Comparison of ENCODE assay signal across 34 mouse cellular contexts in genomic region chr8:83327889-83328288, GRCm38 (mm10). TPM values are rescaled to one million over a fixed set of nuclear protein-coding genes. Genes with fewer than 3 reads are reported as not detected.
DNase-seq lines count a peak whose midpoint lies in the region; ATAC-seq and TF ChIP-seq lines count a peak whose summit lies in the region.
"Had no signal": no experiment of that assay in that cellular context is flagged by ENCODE, and none has a peak within 500 bp of the region (broad histone marks: within the 10 kb centered on the region; RNA-seq: fewer than 3 reads in every experiment).

No protein-coding gene starts in this region.

- H3K9me3 ChIP-seq in G1E (replicated peaks): no peaks in the 10 kb centered on the region
- H3K9me3 ChIP-seq in midbrain, embryonic 11.5 days (ENCODE audit: control insufficient read depth, low read length): no peaks in the 10 kb centered on the region
- H3K9me3 ChIP-seq: embryonic facial prominence, embryonic 13.5 days; embryonic facial prominence, embryonic 15.5 days; forebrain, embryonic 10.5 days; forebrain, embryonic 12.5 days had no signal

- no peak for TF ChIP-seq CTCF in G1E (IDR thresholded peaks at IDR 0.05; ENCODE audit: low read depth, low read length)

- no peak overlapping the region for H3K4me3 ChIP-seq in G1E (ENCODE audit: low read depth, low read length)
- no peak overlapping the region for H3K4me3 ChIP-seq in midbrain, embryonic 11.5 days (ENCODE audit: low read depth, low read length)
- H3K4me3 ChIP-seq: embryonic facial prominence, embryonic 13.5 days; embryonic facial prominence, embryonic 15.5 days; erythroblast, embryonic 14.5 days; forebrain, embryonic 10.5 days; forebrain, embryonic 12.5 days had no signal

- no peak overlapping the region for H3K27ac ChIP-seq in midbrain, embryonic 11.5 days (ENCODE audit: low read depth, low read length)
- H3K27ac ChIP-seq: embryonic facial prominence, embryonic 13.5 days; embryonic facial prominence, embryonic 15.5 days; forebrain, embryonic 10.5 days; forebrain, embryonic 12.5 days had no signal

- peak; percentile 88 for ATAC-seq in G1E (ENCODE audit: extremely low read depth, insufficient number of reproducible peaks, low FRiP score, poor library complexity, severe bottlenecking)
- no peak for ATAC-seq in midbrain, embryonic 11.5 days (ENCODE audit: low FRiP score)
- ATAC-seq: activated CD4-positive, CD25-positive, alpha-beta regulatory T cell, adult 4 months; CD4-positive, CD25-positive, alpha-beta regulatory T cell, adult 4 months; forebrain, embryonic 14.5 days; forebrain, embryonic 16.5 days; Patski had no signal

- no peak overlapping the region for H3K4me2 ChIP-seq in midbrain, embryonic 11.5 days
- H3K4me2 ChIP-seq: embryonic facial prominence, embryonic 13.5 days; embryonic facial prominence, embryonic 15.5 days; forebrain, embryonic 12.5 days had no signal

- H3K36me3 ChIP-seq in G1E (replicated peaks): peaks cover 23% of the 10 kb centered on the region
- no peaks in the 10 kb centered on the region; the same call in 1 of the 2 replicates for H3K36me3 ChIP-seq in midbrain, embryonic 11.5 days (ENCODE audit: control insufficient read depth, insufficient read depth, low read length)

- no peaks in the 10 kb centered on the region for H3K27me3 ChIP-seq in G1E (ENCODE audit: insufficient read depth, low read length)
- no peaks in the 10 kb centered on the region for H3K27me3 ChIP-seq in midbrain, embryonic 11.5 days (ENCODE audit: control insufficient read depth, insufficient read depth, low read length)
- H3K27me3 ChIP-seq: CH12.LX; embryonic facial prominence, embryonic 13.5 days; embryonic facial prominence, embryonic 15.5 days; forebrain, embryonic 12.5 days; Patski had no signal

- WGBS in midbrain, embryonic 11.5 days: 93% methylated on average over 5 of the region's 5 CpGs

- DNase-seq in 3T3-L1 (ENCODE audit: low read depth, low spot score) (peak; percentile 67), G1E (ENCODE audit: low spot score) (peak; percentile 50), liver (no peak)
- DNase-seq in brain, adult 2 months (ENCODE audit: low read depth, low spot score): peak; percentile 21
- DNase-seq in right cerebral cortex, postnatal 25 days: no peak
- no peak for DNase-seq in midbrain, embryonic 11.5 days (ENCODE audit: low spot score, missing footprints)
- DNase-seq: adrenal gland, adult 8-10 months; adrenal gland, postnatal 14 days; adrenal gland, postnatal 36 days; B cell, adult 2 months; cerebellum, adult 11 months; cerebellum, adult 18-20 months; cerebellum, adult 8-10 months; cerebellum, adult 9-11 months; cerebellum, postnatal 14 days; cerebellum, postnatal 36 days; embryo, embryonic 11 days had no signal

- no peak overlapping the region for H3K9ac ChIP-seq in midbrain, embryonic 11.5 days (ENCODE audit: low read length)
- H3K9ac ChIP-seq: embryonic facial prominence, embryonic 13.5 days; embryonic facial prominence, embryonic 15.5 days; forebrain, embryonic 12.5 days had no signal

- peaks cover 42% of the 10 kb centered on the region for H3K4me1 ChIP-seq in G1E (ENCODE audit: insufficient read depth, low read depth, low read length)
- peaks cover 2% of the 10 kb centered on the region; the same call in 1 of the 2 replicates for H3K4me1 ChIP-seq in midbrain, embryonic 11.5 days (ENCODE audit: control insufficient read depth, insufficient read depth, low read length)

RNA-seq across cellular contexts. Expression of gene Elmod2, which starts 4.4 kb away (rescaled TPM):
- total RNA-seq in G1E (2014; fragmentation: Nextera tagmentation): 25.6 and 28.8 TPM in 2 replicates
- 25.8 and 29.4 TPM in 2 replicates for total RNA-seq in G1E (2017)
- polyA plus RNA-seq in G1E (2012): 0.22 and 0.38 TPM in 2 replicates
- polyA plus RNA-seq in midbrain, embryonic 11.5 days (2014; fragmentation: Nextera tagmentation; extraction: Ambion mirVana): 28.9 and 29.8 TPM in 2 replicates

RNA-seq across cellular contexts. Expression of gene Mgat4d, which starts 20.4 kb away (rescaled TPM):
- total RNA-seq in G1E (2014; fragmentation: Nextera tagmentation) (not detected in 2 replicates), G1E (2017) (not detected in 2 replicates)
- not detected in 2 replicates for polyA plus RNA-seq in G1E (2012)
- polyA plus RNA-seq in midbrain, embryonic 11.5 days (2014; fragmentation: Nextera tagmentation; extraction: Ambion mirVana): not detected in 2 replicates
- total RNA-seq: adrenal gland, adult 18-20 months; adrenal gland, adult 8-10 months; adrenal gland, postnatal 14 days; adrenal gland, postnatal 36 days; CH12.LX; common myeloid progenitor, adult 5-6 weeks; MEL had no signal
- polyA plus RNA-seq: activated CD4-positive, CD25-positive, alpha-beta regulatory T cell, adult 4 months; brain, embryonic 14.5 days; CD4-positive, CD25-positive, alpha-beta regulatory T cell, adult 4 months; embryonic facial prominence, embryonic 11.5 days; embryonic facial prominence, embryonic 13.5 days; embryonic facial prominence, embryonic 15.5 days; erythroblast, embryonic 14.5 days; forebrain, embryonic 10.5 days; forebrain, embryonic 12.5 days; forebrain, embryonic 14.5 days; forebrain, embryonic 16.5 days; frontal cortex, adult 2 months; Patski had no signal

RNA-seq across cellular contexts. Expression of gene Ucp1, which starts 37.7 kb away (rescaled TPM):
- total RNA-seq in G1E (2014; fragmentation: Nextera tagmentation) (not detected in 2 replicates), G1E (2017) (not detected in 2 replicates)
- polyA plus RNA-seq in G1E (2012): not detected in 2 replicates
- polyA plus RNA-seq in midbrain, embryonic 11.5 days (2014; fragmentation: Nextera tagmentation; extraction: Ambion mirVana): 0.08 TPM in 1 of 2 replicates, not detected in the other
- total RNA-seq: CH12.LX; common myeloid progenitor, adult 5-6 weeks; MEL had no signal
- polyA plus RNA-seq: activated CD4-positive, CD25-positive, alpha-beta regulatory T cell, adult 4 months; CD4-positive, CD25-positive, alpha-beta regulatory T cell, adult 4 months; embryonic facial prominence, embryonic 11.5 days; embryonic facial prominence, embryonic 13.5 days; erythroblast, embryonic 14.5 days; forebrain, embryonic 10.5 days; forebrain, embryonic 12.5 days; forebrain, embryonic 16.5 days; Patski had no signal

Comparison
In these comparisons a context has a peak if more than half of its experiments do, and no peak if none do; other contexts are left out.
1. DNase-seq: peak in 3T3-L1 (single experiment), G1E (single experiment) and brain, adult 2 months (single experiment); none in right cerebral cortex, postnatal 25 days (single experiment), midbrain, embryonic 11.5 days (single experiment) and liver (single experiment).
2. RNA of gene Elmod2, which starts 4.4 kb away (polyA plus RNA-seq): 28.9 to 29.8 TPM in midbrain, embryonic 11.5 days; 0.22 to 0.38 TPM in G1E; every median in the first group is over 10 times any median in the second.